Mouse (Mus musculus) liver, embryonic 11.5 days (tissue): ENCODE data around the gene Spats2l. TPM values are rescaled to one million over a fixed set of nuclear protein-coding genes. Genes with fewer than 3 reads are reported as not detected.

Source experiments
- ATAC-seq: fragments of 200-750 bp; cut with Nextera tagmentation; replicated peaks from 2 replicates; pipeline ENCODE4 v1.8.0; 2017; ENCODE audit warnings: moderate number of reproducible peaks, mild to moderate bottlenecking, moderate TSS enrichment, moderate library complexity; ENCODE audit not compliant: low FRiP score
- DNase-seq: peaks from one replicate; pipeline ENCODE4 v3.0.0-alpha.2; 2017; ENCODE audit warnings: low spot score
- H3K27ac ChIP-seq: fragments of 300-500 bp; sonication (generic); 2 replicates; pipeline ENCODE4 v1.5.1; 2014; ENCODE audit warnings: mild to moderate bottlenecking, low read depth, low read length, control low read depth
- H3K27me3 ChIP-seq: fragments of 300-500 bp; sonication (generic); replicated peaks from 2 replicates; pipeline ENCODE4 v1.6.1; 2014; ENCODE audit warnings: low read length, mixed read lengths; ENCODE audit not compliant: control insufficient read depth, insufficient read depth
- H3K36me3 ChIP-seq: fragments of 300-500 bp; sonication (generic); 2 replicates; pipeline ENCODE4 v1.6.1; 2014; ENCODE audit warnings: mild to moderate bottlenecking, low read length, moderate library complexity, mixed read lengths; ENCODE audit not compliant: control insufficient read depth, insufficient read depth
- H3K4me1 ChIP-seq: fragments of 300-500 bp; sonication (generic); replicated peaks from 2 replicates; pipeline ENCODE4 v1.6.1; 2014; ENCODE audit warnings: low read length, mixed read lengths; ENCODE audit not compliant: control insufficient read depth, insufficient read depth
- H3K4me2 ChIP-seq: fragments of 300-500 bp; sonication (generic); 2 replicates; pipeline ENCODE4 v1.6.1; 2014; ENCODE audit warnings: mild to moderate bottlenecking, control low read depth, moderate library complexity
- H3K4me3 ChIP-seq: fragments of 300-500 bp; sonication (generic); 2 replicates; pipeline ENCODE4 v1.5.1; 2014; ENCODE audit warnings: low read depth, low read length, control low read depth
- H3K9ac ChIP-seq: fragments of 300-500 bp; sonication (generic); 2 replicates; pipeline ENCODE4 v1.6.1; 2014; ENCODE audit warnings: low read depth, low read length, control low read depth
- H3K9me3 ChIP-seq: fragments of 300-500 bp; sonication (generic); 2 replicates; pipeline ENCODE4 v1.6.1; 2016; ENCODE audit warnings: low read length, inconsistent platforms, mixed read lengths; ENCODE audit not compliant: control insufficient read depth
- WGBS: fragments of 180-500 bp; shearing (Covaris S2); extraction: QIAGEN DNeasy Blood & Tissue Kit; methylation state at CpG from one replicate; pipeline ENCODE4 v1.1.7; 2014; 5-methylcytosine and 5-hydroxymethylcytosine counted together
- polyA plus RNA-seq: library from polyadenylated mRNA; unstranded; fragments of >200 nt; fragmentation: Nextera tagmentation; extraction: Ambion mirVana; gene quantifications from 2 replicates; pipeline ENCODE4 v1.2.1, GENCODE M21; 2014

Gene Spats2l
- polyA plus RNA-seq, 1 experiment from 2014 or later: 18.0 TPM

- Histone ChIP-seq H3K9ac (no peak overlapping the region), H3K4me3 (no peak overlapping the region), H3K27me3 (no peaks in the 10 kb centered on the region), H3K4me2 (no peak overlapping the region), H3K27ac (no peak overlapping the region), H3K36me3 (no peaks in the 10 kb centered on the region), H3K9me3 (no peaks in the 10 kb centered on the region), H3K4me1 (0 out of 2 replicates have a peak, but pooled peaks cover 3% of the 10 kb centered on the region)
- WGBS: 90% methylated on average over 3 of the region's 3 CpGs
- no peak for DNase-seq
- no peak for ATAC-seq
Measured at GRCm38 (mm10) chr1:57806126-57806525, 32.2 kb downstream of the Spats2l start.

- no peak for ATAC-seq
- H3K4me3 ChIP-seq: no peak overlapping the region
- H3K9me3 ChIP-seq: no peaks in the 10 kb centered on the region
- 60% methylated on average over 7 of the region's 7 CpGs for WGBS
- H3K9ac ChIP-seq: no peak overlapping the region
- no peaks in the 10 kb centered on the region for H3K27me3 ChIP-seq
- no peak overlapping the region for H3K4me2 ChIP-seq
- no peak for DNase-seq
- 0 out of 2 replicates have a peak, but pooled peaks cover 3% of the 10 kb centered on the region for H3K4me1 ChIP-seq
- H3K27ac ChIP-seq: no peak overlapping the region
- no peaks in the 10 kb centered on the region for H3K36me3 ChIP-seq
Measured at GRCm38 (mm10) chr1:57807882-57808281, 33.9 kb downstream of the Spats2l start.

GRCm38 (mm10) chr1:57810221-57810620 is 36.3 kb downstream of the Spats2l start:
- no peak for ATAC-seq

GRCm38 (mm10) chr1:57817103-57817502 is 43.1 kb downstream of the Spats2l start:
- Histone ChIP-seq H3K4me1 (no peaks in the 10 kb centered on the region), H3K4me2 (no peak overlapping the region), H3K27me3 (no peaks in the 10 kb centered on the region), H3K9me3 (no peaks in the 10 kb centered on the region), H3K4me3 (no peak overlapping the region), H3K27ac (no peak overlapping the region), H3K9ac (no peak overlapping the region), H3K36me3 (no peaks in the 10 kb centered on the region)
- 61% methylated on average over 2 of the region's 2 CpGs for WGBS
- DNase-seq: no peak
- no peak for ATAC-seq

More at GRCm38 (mm10) chr1:57810221-57810620, 36.3 kb downstream of the Spats2l start:
- WGBS: 25% methylated on average over 4 of the region's 4 CpGs
- no peaks in the 10 kb centered on the region for H3K36me3 ChIP-seq
- 0 out of 2 replicates have a peak, but pooled peaks cover 3% of the 10 kb centered on the region for H3K4me1 ChIP-seq
- no peak for DNase-seq
- H3K4me2 ChIP-seq: no peak overlapping the region
- no peak overlapping the region for H3K27ac ChIP-seq
- no peak overlapping the region for H3K9ac ChIP-seq
- H3K27me3 ChIP-seq: no peaks in the 10 kb centered on the region
- no peak overlapping the region for H3K4me3 ChIP-seq
- H3K9me3 ChIP-seq: no peaks in the 10 kb centered on the region

GRCm38 (mm10) chr1:57820428-57820997 is 46.6 kb downstream of the Spats2l start:
- Histone ChIP-seq H3K27me3 (no peaks in the 10 kb centered on the region), H3K9me3 (no peaks in the 10 kb centered on the region), H3K4me2 (no peak overlapping the region), H3K9ac (no peak overlapping the region), H3K27ac (no peak overlapping the region), H3K36me3 (no peaks in the 10 kb centered on the region), H3K4me1 (no peaks in the 10 kb centered on the region), H3K4me3 (no peak overlapping the region)
- ATAC-seq (no peak), DNase-seq (no peak)
- WGBS: 69% methylated on average over 6 of the region's 6 CpGs

- ATAC-seq: no peak
- H3K9me3 ChIP-seq: no peaks in the 10 kb centered on the region
- H3K4me3 ChIP-seq: no peak overlapping the region
- H3K4me2 ChIP-seq: no peak overlapping the region
- no peaks in the 10 kb centered on the region for H3K36me3 ChIP-seq
- 74% methylated on average over 17 of the region's 17 CpGs for WGBS
- H3K4me1 ChIP-seq: no peaks in the 10 kb centered on the region
- no peak for DNase-seq
- no peaks in the 10 kb centered on the region for H3K27me3 ChIP-seq
- no peak overlapping the region for H3K27ac ChIP-seq
- no peak overlapping the region for H3K9ac ChIP-seq
Measured at GRCm38 (mm10) chr1:57824966-57825759, 51.2 kb downstream of the Spats2l start.

- no peaks in the 10 kb centered on the region for H3K4me1 ChIP-seq
- no peaks in the 10 kb centered on the region for H3K36me3 ChIP-seq
- 83% methylated on average over 9 of the region's 9 CpGs for WGBS
- H3K27ac ChIP-seq: no peak overlapping the region
- DNase-seq: no peak
- no peaks in the 10 kb centered on the region for H3K27me3 ChIP-seq
- ATAC-seq: no peak
- no peak overlapping the region for H3K4me2 ChIP-seq
- no peaks in the 10 kb centered on the region for H3K9me3 ChIP-seq
- no peak overlapping the region for H3K4me3 ChIP-seq
- H3K9ac ChIP-seq: no peak overlapping the region
Measured at GRCm38 (mm10) chr1:57826245-57826644, 52.3 kb downstream of the Spats2l start.

GRCm38 (mm10) chr1:57833145-57833544 is 59.2 kb downstream of the Spats2l start:
- ATAC-seq (no peak), DNase-seq (no peak)
- Histone ChIP-seq H3K9me3 (no peaks in the 10 kb centered on the region), H3K9ac (no peak overlapping the region), H3K27me3 (no peaks in the 10 kb centered on the region), H3K4me1 (no peaks in the 10 kb centered on the region), H3K4me3 (no peak overlapping the region), H3K4me2 (no peak overlapping the region), H3K27ac (no peak overlapping the region), H3K36me3 (no peaks in the 10 kb centered on the region)
- 51% methylated on average over 2 of the region's 2 CpGs for WGBS

- DNase-seq (no peak), ATAC-seq (no peak)
- Histone ChIP-seq H3K27ac (no peak overlapping the region), H3K9ac (no peak overlapping the region), H3K27me3 (no peaks in the 10 kb centered on the region), H3K36me3 (no peaks in the 10 kb centered on the region), H3K4me1 (no peaks in the 10 kb centered on the region), H3K9me3 (no peaks in the 10 kb centered on the region), H3K4me3 (no peak overlapping the region), H3K4me2 (no peak overlapping the region)
- WGBS: 54% methylated on average over 7 of the region's 7 CpGs
Measured at GRCm38 (mm10) chr1:57835128-57835527, 61.2 kb downstream of the Spats2l start.
